Mouse (Mus musculus) ovary, postnatal 36 days (tissue): ENCODE results near the gene Fbn1.

ENCODE experiments used
- DNase-seq: peaks from one replicate; pipeline ENCODE4 v3.0.0; 2022; ENCODE audit warnings: low spot score, mixed read lengths

The Fbn1 gene

GRCm38 (mm10) chr2:125337239-125337638, 170.6 kb downstream of the Fbn1 start:
- no peak for DNase-seq

GRCm38 (mm10) chr2:125335206-125335605, 172.6 kb downstream of the Fbn1 start:
- no peak for DNase-seq

- no peak for DNase-seq
Measured at GRCm38 (mm10) chr2:125334163-125334562, 173.6 kb downstream of the Fbn1 start.

DNA sequence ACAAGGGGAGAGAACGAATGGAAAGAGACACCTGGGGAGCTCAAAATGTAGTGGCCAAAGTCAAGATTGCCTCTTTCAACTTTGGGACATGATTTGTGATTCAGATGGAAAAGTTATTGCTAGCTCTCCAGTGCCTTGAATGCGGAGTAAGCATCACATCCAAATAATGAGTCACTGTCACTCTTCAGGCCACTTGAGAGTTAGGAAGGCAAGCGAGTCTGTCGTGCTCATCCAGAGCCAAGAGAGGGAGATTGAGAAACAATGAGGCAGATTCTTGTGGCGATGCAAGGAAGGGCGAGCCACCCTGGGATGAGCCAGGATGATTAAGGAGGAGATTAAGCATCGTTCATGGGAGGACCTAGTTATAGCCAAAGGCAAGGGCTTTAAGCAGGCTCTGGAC, 176.2 kb downstream of the Fbn1 start:
- no peak for DNase-seq

DNA sequence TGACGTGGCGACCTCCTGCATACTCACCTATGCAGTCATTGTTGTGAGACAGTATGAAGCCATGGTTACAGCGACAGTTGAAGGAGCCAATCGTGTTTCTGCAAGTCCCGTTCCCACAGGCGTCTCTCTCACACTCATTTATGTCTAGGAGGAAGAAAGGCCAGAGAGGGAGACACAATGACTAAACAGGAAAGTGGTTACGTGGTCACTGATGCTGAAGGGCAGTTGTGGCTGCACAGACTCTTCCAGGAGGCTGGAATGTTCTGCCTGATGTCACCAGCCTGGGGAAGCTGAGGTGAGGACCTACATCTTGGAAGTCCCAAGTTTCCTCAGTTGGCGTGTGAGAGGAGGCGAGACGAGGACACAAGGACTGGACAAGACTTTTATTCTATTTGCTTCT, 177.3 kb downstream of the Fbn1 start:
- no peak for DNase-seq

DNA sequence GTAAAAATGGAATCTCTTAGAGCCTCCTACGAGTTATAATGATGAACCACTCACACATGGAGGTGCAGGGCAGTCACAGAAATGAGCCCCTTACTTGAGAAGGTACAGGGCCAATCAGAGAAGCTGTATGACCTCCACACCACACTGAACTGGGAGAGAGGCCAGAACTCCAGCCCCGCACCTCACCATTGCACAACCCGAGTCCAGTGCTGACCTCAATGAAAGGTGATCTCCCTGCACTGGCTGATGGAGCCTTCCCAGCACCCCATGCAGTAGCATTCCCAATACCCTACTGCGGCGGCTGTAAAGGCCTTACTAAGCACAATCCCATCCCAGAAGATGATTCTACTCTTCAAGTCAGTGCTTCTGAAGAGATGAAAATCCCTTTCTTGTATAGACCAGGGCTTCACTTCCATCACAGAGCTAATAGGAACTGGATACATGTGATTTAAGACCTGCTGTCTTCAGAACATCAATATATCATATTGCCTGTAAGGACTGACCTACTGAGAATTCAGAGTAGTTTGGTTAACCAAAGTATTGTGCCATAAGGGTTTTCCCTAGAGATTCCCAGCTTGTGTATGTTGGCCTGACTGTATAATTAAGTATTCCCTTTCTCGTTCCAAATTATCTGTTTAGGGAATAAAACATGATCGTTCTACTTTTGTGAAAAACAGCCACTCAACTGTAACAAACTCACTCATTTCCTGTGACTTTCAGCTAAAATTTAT, 182.5 kb downstream of the Fbn1 start:
- DNase-seq = no peak

GRCm38 (mm10) chr2:125324455-125324854, 183.3 kb downstream of the Fbn1 start:
- no peak for DNase-seq

DNA sequence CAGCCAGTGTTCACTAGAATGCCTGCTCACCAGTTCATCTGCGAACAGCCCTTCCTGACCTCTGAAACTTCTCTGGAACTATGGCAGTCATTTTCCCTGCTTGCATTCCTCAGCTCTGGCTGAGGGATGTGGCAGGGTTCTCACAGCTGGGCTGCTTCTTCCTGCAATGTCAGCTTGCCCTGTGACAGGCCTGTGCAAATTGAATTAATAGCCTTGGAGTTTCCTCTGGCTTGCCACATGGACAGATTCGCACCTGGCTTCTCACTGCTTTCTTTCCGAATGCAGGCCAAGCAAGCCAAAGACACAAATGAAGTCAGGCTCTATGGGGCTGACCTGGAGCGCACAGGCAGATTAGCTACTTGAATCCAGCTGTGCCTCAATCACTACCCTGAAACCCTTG, 184.4 kb downstream of the Fbn1 start:
- no peak for DNase-seq

GRCm38 (mm10) chr2:125322581-125322980, 185.2 kb downstream of the Fbn1 start:
- no peak for DNase-seq

DNA sequence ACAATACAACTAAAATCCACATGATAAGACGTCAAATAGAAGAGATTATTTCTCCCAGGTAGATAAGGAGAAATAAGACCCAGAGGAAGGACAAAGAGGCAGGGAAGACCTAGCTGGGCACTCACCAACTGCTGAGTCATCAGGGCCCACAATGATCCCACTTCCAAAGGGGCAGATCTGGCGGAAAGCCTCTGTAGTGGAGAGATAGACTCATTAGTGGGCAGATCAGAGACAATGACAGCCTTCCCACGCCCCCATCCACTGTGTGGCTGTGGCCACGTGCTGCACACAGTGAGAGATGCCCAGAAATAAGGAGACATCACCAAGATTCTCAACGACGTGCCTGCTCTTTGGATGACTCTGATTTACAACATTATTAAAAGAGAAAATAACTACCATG, 186.7 kb downstream of the Fbn1 start:
- DNase-seq = no peak

GRCm38 (mm10) chr2:125319651-125320050, 188.1 kb downstream of the Fbn1 start:
- no peak for DNase-seq

- DNase-seq = no peak
Measured at GRCm38 (mm10) chr2:125318371-125319061, 189.3 kb downstream of the Fbn1 start.

- no peak for DNase-seq
Measured at GRCm38 (mm10) chr2:125315203-125315602, 192.6 kb downstream of the Fbn1 start.

DNA sequence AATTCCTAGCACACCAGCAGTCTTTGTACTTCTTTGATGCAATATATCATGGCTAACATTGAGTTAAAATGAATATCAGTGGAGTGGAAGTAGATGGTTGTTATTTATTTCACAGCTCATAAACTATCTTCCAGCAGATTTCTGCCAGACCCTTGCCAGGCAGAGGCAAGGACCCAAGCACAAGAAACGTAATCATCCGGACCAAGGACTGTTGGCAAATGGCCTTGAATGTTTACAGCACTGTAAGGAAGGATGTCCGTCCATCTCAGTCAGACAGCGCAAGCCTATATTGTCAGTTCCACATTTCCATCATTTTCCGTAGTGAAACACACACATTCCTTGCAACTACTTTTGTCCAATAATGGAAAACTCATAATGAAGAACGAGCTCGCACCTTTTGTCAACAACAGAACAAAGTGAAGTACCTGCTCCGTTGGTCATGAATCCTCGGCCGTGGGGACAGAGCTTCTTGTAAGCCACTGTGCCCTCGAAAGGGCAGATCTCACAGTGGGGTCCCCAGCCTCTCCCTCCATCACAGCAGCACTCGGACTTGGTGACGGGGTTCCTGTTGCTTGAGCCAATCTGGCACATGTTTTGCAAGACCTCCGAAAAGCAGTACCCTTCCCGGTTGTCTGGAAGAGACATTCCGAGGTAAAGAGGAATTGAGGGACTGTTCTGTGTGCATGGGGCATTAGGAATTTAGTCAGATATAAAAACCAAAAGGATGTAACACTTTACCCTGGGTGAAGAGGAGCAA, 193.4 kb downstream of the Fbn1 start:
- DNase-seq = no peak

DNA sequence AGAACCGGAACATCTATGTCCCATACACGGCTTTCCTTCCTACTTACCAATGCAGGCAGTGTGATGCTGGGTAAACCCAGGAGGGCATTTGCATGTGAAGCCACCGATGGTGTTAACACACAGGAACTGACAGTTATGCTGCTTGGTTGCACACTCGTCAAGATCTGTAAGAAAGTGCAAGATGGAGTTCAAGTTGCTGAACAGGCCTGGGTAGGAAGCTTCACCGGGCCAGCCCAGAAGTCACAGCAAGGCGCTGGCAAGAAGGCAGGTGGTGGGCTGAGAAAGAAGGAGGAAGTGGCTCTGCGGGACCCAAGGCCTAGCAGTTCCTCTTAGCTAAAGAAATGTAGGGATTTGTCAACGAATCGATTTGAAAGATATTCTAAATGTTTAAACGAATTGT, 198.1 kb downstream of the Fbn1 start:
- no peak for DNase-seq

- no peak for DNase-seq
Measured at GRCm38 (mm10) chr2:125305671-125306070, 202.1 kb downstream of the Fbn1 start.

DNA sequence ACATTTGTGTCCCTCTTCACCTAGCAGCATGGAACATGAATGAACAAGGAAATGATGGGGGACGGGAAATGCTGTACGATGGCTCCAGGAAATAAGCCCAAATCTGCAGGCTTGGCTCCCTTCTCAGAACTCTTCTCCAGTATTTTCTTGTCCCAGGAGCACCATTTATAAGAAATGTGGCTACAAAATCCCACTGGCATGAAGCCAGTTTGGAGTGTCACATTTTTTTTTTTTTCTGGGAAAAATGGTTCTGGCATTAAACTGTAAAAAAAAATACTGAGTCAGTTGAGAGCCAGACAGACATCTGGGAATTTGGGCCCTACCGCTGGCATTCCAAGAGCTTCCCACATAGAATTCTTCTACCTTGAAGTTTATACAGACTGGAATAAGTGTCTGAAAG, 203.0 kb downstream of the Fbn1 start:
- DNase-seq = no peak

DNA sequence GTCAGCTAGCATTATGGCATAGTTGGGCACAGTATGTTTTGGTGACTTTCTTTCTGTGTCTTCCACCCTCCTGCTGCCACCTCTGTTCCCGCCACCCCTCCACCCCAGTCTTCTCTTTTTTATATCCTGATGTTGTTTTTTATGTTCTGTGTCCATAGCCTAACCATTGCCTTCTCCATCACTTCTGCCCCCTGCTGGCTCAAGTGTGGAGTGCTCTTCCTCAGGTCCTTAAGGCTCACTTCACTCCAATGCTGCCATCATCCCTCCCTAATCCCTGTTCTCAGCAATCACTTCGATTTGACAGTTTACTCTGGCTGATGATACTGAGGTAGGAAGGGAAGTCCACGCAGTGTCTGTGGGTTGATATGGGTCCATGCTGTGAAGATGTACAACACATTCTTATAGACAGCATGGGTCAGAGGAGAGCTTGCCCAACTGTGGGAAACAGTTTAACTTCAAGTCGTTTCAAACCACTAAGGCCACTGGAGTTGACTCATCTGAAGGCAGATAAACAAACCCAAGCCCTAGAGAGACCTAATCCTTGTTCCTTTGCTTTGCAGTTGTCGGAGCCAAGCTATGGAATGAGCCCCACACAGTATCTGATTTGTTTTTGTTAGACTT, 203.9 kb downstream of the Fbn1 start:
- no peak for DNase-seq

DNA sequence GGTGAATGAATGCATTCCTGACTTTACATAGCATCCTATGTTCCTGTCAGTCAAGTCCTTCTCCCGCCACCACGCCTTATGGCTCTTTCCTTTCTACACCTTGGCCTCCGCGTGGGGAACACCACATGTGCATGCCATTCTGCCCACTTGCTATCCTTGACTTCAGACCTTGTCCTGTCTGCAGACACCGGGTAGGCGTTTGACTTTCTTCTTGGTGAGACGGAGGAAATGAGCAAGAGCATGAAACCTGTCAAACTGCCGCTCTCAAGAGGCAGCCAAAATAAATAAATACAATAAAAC, 205.2 kb downstream of the Fbn1 start:
- DNase-seq = no peak

DNA sequence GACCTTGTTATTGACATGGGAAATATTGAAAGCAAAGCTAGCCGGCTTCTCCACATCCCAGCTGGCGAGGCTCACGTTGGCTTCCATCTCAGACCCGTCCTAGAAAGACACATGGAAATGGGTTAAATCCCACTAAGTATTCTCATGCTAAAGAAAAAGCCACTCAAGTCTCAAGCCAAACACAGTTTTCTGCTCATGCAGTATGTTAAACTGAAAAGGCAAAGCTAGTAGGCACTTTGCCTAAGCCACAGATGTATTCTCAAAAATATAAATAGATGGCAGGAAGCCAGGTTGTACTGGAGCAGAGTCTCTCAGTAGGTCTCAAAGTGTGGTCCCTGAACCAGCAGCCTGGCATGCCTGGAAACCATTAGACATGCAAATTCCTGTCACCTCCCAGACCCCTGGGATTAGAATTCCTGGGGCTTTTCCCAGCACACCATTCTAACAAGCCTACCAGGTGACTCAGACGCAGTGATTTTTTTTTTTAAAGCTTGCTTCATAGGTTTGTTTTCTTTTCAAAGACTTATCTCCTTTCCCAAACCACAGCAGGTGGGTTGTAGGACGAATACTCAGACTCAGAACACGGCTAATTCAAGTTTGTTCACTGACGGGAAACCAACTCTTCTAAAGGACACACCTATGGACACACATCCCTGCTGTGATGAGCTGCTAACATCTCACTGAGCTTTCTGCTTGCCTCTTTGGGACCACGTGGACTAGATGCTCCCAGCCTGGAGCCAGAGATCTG, 205.7 kb downstream of the Fbn1 start:
- DNase-seq = no peak

- DNase-seq = no peak
Measured at GRCm38 (mm10) chr2:125298841-125299240, 209.0 kb downstream of the Fbn1 start.

DNA sequence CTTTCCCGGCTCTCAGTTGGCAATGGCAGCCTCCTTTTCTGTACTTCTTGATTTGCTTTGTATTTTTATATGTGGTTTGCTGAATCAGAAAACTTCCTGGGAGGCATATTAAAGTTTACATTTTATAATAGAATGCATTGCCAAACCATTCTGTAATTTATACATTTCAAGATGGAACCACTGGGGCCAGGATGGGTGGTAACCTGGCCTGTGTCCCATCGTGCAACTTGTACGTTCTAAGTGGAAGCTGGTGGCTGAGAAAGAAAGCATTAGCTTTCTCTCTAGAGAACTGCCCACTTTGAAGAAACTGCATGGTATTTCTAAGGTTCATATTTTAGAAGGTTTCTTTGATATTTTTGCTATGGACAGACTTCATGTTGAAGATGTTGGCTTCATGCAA, 212.3 kb downstream of the Fbn1 start:
- no peak for DNase-seq
